Mouse (Mus musculus) liver, adult 2 months (tissue): ENCODE results near the gene Bbc3.

Source experiments
- CTCF ChIP-seq: fragments of 200-500 bp; IDR thresholded peaks from 2 replicates; pipeline ENCODE4 v1.5.1; 2011; ENCODE audit warnings: low read depth, low read length, control low read depth
- POLR2A ChIP-seq: fragments of 200-500 bp; IDR thresholded peaks from 2 replicates; pipeline ENCODE4 v1.6.1; 2011; ENCODE audit warnings: low read length, control low read depth; ENCODE audit not compliant: insufficient read depth; ENCODE audit errors: extremely low read depth

- TF ChIP-seq CTCF, result no peak
- no peak for TF ChIP-seq POLR2A
Observed at GRCm38 (mm10) chr7:16320479-16320878, 12.3 kb downstream of the Bbc3 start.
